Mouse (Mus musculus): ENCODE results near the gene Ttc34.

Ttc34 gene

GRCm38 (mm10) chr4:154897676-154898465 lies 60.6 kb downstream of the Ttc34 start:
- DNase-seq (ENCODE audit: low read depth, low spot score): no peak

GRCm38 (mm10) chr4:154898506-154899446 lies 61.5 kb downstream of the Ttc34 start, which contains the start of gene Fam213b:
Gene Fam213b (minus strand): TSS chr4:154899135.
- DNase-seq (ENCODE audit: low read depth, low spot score): peak; percentile 70

- DNase-seq (ENCODE audit: low read depth, low spot score): no peak
Observed at GRCm38 (mm10) chr4:154902371-154902770, 65.1 kb downstream of the Ttc34 start.

- DNase-seq (ENCODE audit: low read depth, low spot score): peak; percentile 71
Observed at GRCm38 (mm10) chr4:154904185-154905071, 67.2 kb downstream of the Ttc34 start.

GRCm38 (mm10) chr4:154907833-154908232 lies 70.6 kb downstream of the Ttc34 start:
- peak; percentile 52 for DNase-seq (ENCODE audit: low read depth, low spot score)

GRCm38 (mm10) chr4:154908490-154908889 lies 71.2 kb downstream of the Ttc34 start:
- no peak for DNase-seq (ENCODE audit: low read depth, low spot score)

- no peak for DNase-seq (ENCODE audit: low read depth, low spot score)
Observed at GRCm38 (mm10) chr4:154910606-154911522, 73.6 kb downstream of the Ttc34 start.

GRCm38 (mm10) chr4:154911644-154912043 lies 74.4 kb downstream of the Ttc34 start:
- no peak for DNase-seq (ENCODE audit: low read depth, low spot score)

- DNase-seq (ENCODE audit: low read depth, low spot score): no peak
Observed at GRCm38 (mm10) chr4:154913845-154914244, 76.6 kb downstream of the Ttc34 start.

GRCm38 (mm10) chr4:154914252-154914651 lies 77.0 kb downstream of the Ttc34 start:
- DNase-seq (ENCODE audit: low read depth, low spot score): no peak

GRCm38 (mm10) chr4:154914707-154915106 lies 77.4 kb downstream of the Ttc34 start:
- no peak for DNase-seq (ENCODE audit: low read depth, low spot score)

- no peak for DNase-seq (ENCODE audit: low read depth, low spot score)
Observed at GRCm38 (mm10) chr4:154915286-154915685, 78.0 kb downstream of the Ttc34 start.

GRCm38 (mm10) chr4:154916662-154917061 lies 79.4 kb downstream of the Ttc34 start:
- DNase-seq (ENCODE audit: low read depth, low spot score): no peak
